Mouse (Mus musculus): ENCODE measurements at regions not wholly inside any gene's neighbourhood (a gene's known extent, or its start where the extent isn't known, plus 50 kb on each side); places are given as distances from the start of the nearest gene placed in this dataset.
"Not testable (repeated sequence)": the region's sequence is repeated elsewhere in the genome, so short reads cannot be mapped to it uniquely, and the experiment has no call there.

GRCm38 (mm10) chr2:23928836-23929235 lies 120.4 kb downstream of the Hnmt start:
- no peak for DNase-seq

- DNase-seq, result peak; percentile 64
These were observed 122.3 kb downstream of the Hnmt start for GRCm38 (mm10) chr2:23926921-23927320.

- not testable (repeated sequence) for DNase-seq
These were observed 140.4 kb downstream of the Hnmt start for GRCm38 (mm10) chr2:23908776-23909175.

GRCm38 (mm10) chr2:23906906-23907700 lies 142.1 kb downstream of the Hnmt start:
- not testable (repeated sequence) for DNase-seq

- DNase-seq, result no peak
These were observed 150.1 kb downstream of the Hnmt start for GRCm38 (mm10) chr2:23899046-23899445.

- no peak for DNase-seq
These were observed 152.2 kb downstream of the Hnmt start for GRCm38 (mm10) chr2:23897011-23897410.

- DNase-seq, result no peak
These were observed 156.0 kb downstream of the Hnmt start for GRCm38 (mm10) chr2:23893216-23893615.

- DNase-seq, result no peak
These were observed 181.8 kb downstream of the Hnmt start for GRCm38 (mm10) chr2:23867419-23867818.

- no peak for DNase-seq
These were observed 182.9 kb downstream of the Hnmt start for GRCm38 (mm10) chr2:23866326-23866725.

- not testable (repeated sequence) for DNase-seq
These were observed 186.9 kb downstream of the Hnmt start for GRCm38 (mm10) chr2:23862277-23862676.

Measured in heart, adult 11 months (tissue).